Comparison of ENCODE assay signal across 15 mouse cellular contexts in genomic region chr11:53871786-53872507, GRCm38 (mm10). TPM values are rescaled to one million over a fixed set of nuclear protein-coding genes. Genes with fewer than 3 reads are reported as not detected.
DNase-seq lines count a peak whose midpoint lies in the region; TF ChIP-seq lines count a peak whose summit lies in the region.
"Had no signal": no experiment of that assay in that cellular context is flagged by ENCODE, and none has a peak within 500 bp of the region (broad histone marks: within the 10 kb centered on the region; RNA-seq: fewer than 3 reads in every experiment).

No protein-coding gene starts in this region.

- no peak for TF ChIP-seq CTCF in gastrocnemius, adult 2 months (IDR thresholded peaks at IDR 0.05)

- intact Hi-C loops in gastrocnemius, adult 2 months (cut with DNase I) = no loop called here

- peak overlapping the region; percentile 43 for H3K27ac ChIP-seq in gastrocnemius, adult 2 months
- peak overlapping the region; percentile 55 for H3K27ac ChIP-seq in brown adipose tissue, adult 24 weeks (replicated peaks; ENCODE audit: low read depth, low read length)
- H3K27ac ChIP-seq: forebrain, embryonic 15.5 days; liver, embryonic 15.5 days had no signal

- H3K4me3 ChIP-seq in gastrocnemius, adult 2 months = no peak overlapping the region
- H3K4me3 ChIP-seq in brown adipose tissue, adult 24 weeks (ENCODE audit: insufficient read depth, low read depth, low read length) = no peak overlapping the region
- H3K4me3 ChIP-seq: forebrain, embryonic 15.5 days; liver, embryonic 15.5 days had no signal

- no peak for DNase-seq in gastrocnemius, adult 2 months
- no peak for DNase-seq in gastrocnemius, postnatal 10 days
- DNase-seq in kidney, postnatal 14 days = peak; percentile 36
- DNase-seq in kidney, adult 8-10 months = no peak
- peak; percentile 51 for DNase-seq in ES-CJ7 (ENCODE audit: low read depth, low spot score)
- DNase-seq in thymus, postnatal 10 days (ENCODE audit: low spot score in 2 of 2) = no peak
- DNase-seq: cerebellum, postnatal 10 days; embryo, embryonic 11 days; heart, postnatal 4 days; lung, postnatal 14 days; right cerebral cortex, adult 18-20 months; thymus, adult 18-20 months had no signal

- peaks cover 2% of the 10 kb centered on the region for H3K4me1 ChIP-seq in brown adipose tissue, adult 24 weeks (ENCODE audit: control insufficient read depth, insufficient read depth, insufficient read length, low read length)
- H3K4me1 ChIP-seq: forebrain, embryonic 15.5 days; liver, embryonic 15.5 days had no signal

RNA-seq across cellular contexts. Expression of gene Gm12216, which starts 12.9 kb away (rescaled TPM):
- total RNA-seq in gastrocnemius, adult 2 months (2021) = 1 to 10 TPM in 1 of 2 experiments, under 1 TPM in 1; 0.87 to 1.4 TPM
- 1 to 10 TPM; 3.5 to 4.0 TPM for total RNA-seq in gastrocnemius, postnatal 10 days (2021)
- polyA plus RNA-seq in brown adipose tissue, adult 24 weeks (2012; ENCODE audit: insufficient read depth, insufficient read length, missing spikeins) = 6.5 and 7.8 TPM in 2 replicates
- polyA plus RNA-seq: forebrain, embryonic 15.5 days; liver, embryonic 15.5 days had no signal

RNA-seq across cellular contexts. Expression of gene Slc22a5, which starts 19.5 kb away (rescaled TPM):
- total RNA-seq in gastrocnemius, adult 2 months (2021) = 10 to 100 TPM in 1 of 2 experiments, 1 to 10 TPM in 1; 7.6 to 11.0 TPM
- total RNA-seq in gastrocnemius, postnatal 10 days (2021) = 10 to 100 TPM in 1 of 2 experiments, 1 to 10 TPM in 1; 7.4 to 10.7 TPM
- polyA plus RNA-seq in brown adipose tissue, adult 24 weeks (2012; ENCODE audit: insufficient read depth, insufficient read length, missing spikeins) = 22.0 and 24.9 TPM in 2 replicates

Comparison
In these comparisons a context has a peak if more than half of its experiments do, and no peak if none do; other contexts are left out.
1. DNase-seq: peak in kidney, postnatal 14 days (single experiment) and ES-CJ7 (single experiment); none in gastrocnemius, adult 2 months (single experiment), gastrocnemius, postnatal 10 days (single experiment), kidney, adult 8-10 months (0 of 2) and thymus, postnatal 10 days (0 of 2).